Mouse (Mus musculus) ovary, postnatal 10 days (tissue): ENCODE measurements around the gene Galns.
A peak's percentile ranks its signal among the peaks of the same experiment; 100 is the strongest.
"Not testable (repeated sequence)": the region's sequence is repeated elsewhere in the genome, so short reads cannot be mapped to it uniquely, and the experiment has no call there.

Experiments
- DNase-seq: peaks from one replicate; pipeline ENCODE4 v3.0.0; 2022; ENCODE audit warnings: low spot score

Galns gene

DNA sequence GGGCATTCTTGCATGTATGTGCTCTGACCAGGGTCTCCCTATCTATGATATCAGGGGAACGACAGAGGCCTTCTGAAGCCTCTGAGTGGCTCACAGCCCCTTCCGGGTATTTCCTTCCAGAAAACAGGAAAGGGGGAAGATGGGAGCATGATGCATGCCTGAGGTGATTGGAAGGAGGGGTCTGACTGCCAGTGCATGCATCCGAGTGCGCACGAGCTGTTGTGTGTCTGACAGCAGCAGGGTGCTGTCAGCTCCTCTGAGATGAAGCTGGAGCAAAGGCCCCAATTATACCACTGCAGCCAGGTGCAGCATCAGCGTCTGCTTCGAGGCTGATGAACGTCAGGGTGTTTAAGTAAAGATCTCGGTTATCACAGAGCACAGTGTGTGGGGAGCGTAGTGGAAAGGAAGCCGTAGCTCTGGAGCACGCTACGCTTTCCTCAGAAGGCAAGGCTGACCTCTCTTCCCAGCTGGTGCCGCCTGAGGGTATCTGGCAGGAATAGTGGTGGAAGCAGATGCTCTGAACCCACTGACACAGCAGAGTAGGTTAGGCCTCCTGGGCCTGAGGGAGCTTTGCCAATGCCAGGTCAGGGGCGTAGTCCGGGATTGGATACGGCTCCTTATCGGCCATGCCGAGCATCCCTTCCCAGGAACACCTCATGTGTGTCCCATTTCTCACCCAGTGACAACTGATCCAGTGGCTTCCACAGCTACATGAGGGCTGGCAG is 17.3 kb downstream of the Galns start:
- no peak for DNase-seq

DNA sequence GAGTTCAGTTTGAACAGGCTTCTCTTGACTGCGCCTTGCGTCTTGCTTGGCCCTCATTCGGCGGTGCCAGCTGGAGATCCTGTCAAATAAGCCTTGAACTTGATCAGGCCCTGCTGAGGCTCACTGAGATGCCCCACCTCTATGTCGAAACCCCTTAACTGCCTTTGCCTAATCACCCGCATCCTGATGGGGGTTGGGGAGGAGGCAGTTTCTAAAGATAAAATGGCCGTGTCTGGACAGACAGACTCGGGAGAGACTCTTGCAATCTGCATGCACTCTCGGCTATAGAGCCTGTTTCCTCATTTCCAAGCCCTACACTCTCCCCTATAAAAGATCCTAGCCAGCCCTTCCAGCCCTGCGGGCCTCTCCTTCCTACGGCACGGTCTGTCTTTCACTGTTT is 18.0 kb downstream of the Galns start:
- no peak for DNase-seq

DNA sequence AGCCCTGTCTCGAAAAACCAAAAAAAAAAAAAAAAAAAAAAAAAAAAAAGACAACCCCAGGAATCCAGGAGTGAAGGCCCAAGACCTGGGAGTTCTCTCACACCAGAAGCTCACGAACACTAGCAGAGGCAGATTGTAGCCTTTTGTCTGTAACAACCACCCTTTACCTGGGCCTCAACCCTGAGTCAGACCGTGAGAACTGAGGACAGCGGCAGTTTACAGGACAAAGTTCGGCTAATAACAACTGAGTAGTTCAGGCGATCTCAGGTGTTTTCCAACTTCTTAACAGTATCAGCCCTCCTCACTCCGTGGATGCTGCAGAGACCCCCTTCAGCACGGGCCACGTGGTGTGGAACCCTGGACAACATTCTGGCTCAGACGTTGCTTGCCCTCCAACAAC is 24.5 kb downstream of the Galns start:
- no peak for DNase-seq

GRCm38 (mm10) chr8:122586171-122586570 is 25.1 kb downstream of the Galns start:
- no peak for DNase-seq

DNA sequence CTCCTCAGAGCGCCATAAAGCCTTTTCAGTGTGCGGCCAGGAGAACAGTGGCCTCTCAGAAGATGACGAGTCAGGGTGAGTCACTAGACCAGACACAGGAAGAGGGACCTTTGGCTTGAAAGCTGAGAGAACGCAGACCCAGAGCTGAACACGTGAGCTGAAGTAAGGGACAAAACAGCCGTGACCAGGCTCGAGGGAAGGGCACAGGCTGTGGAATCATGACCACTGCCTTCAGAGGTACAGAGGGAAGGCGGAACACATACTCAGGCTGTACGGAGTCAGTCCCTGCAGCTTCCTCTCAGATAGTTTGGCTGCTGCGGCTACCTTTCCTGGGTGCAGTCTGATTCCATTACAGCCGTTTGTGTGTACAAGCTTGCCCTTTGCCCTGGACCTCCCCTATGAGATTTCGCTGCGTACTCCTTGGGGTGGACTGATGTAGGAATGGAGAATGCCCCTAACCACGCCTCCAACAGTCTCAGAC is 25.8 kb downstream of the Galns start:
- DNase-seq = no peak

GRCm38 (mm10) chr8:122584981-122585380 is 26.3 kb downstream of the Galns start:
- DNase-seq = no peak

GRCm38 (mm10) chr8:122580926-122581325 is 30.3 kb downstream of the Galns start:
- DNase-seq = no peak

- no peak for DNase-seq
Measured at GRCm38 (mm10) chr8:122579196-122579595, 32.1 kb downstream of the Galns start.

DNA sequence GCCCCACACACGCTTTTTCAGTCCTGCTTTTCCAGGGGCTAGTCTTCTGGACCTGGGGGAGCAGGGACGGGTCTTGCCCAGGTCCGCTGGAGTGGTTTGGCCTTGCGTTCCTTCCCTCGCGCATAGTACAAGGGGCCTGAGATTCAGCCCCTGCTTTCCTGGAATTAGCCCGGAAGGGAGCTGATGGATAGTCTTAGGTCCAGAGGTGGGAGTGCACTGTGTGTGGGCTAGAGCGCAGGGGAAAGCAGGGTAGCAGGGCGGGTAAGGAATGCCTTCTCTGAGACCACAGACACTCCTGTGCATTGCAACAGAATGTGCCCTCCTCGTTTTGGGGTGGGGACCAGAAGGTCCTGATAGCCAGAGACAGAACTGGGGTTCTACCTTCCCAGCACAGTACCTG is 34.1 kb downstream of the Galns start:
- no peak for DNase-seq

DNA sequence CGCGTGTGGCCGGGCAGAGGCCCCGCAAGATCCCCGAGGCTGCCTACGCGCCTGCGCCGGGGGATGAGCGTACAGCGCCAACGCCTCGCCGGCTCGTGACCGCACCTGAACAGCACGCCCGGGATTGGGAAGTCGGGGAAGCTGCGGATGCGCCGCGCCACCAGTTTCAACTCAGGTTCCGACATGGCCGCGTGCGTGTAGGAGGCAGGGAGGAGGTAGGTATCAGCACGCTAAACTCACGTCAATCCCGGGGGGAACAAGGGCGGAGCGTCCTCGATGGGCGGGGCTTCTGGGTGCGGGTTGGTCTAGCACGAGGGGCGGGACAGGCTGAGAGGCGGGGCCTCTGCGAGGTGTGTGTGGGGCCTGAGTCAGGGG is 34.6 kb downstream of the Galns start, which contains the start of gene Aprt:
Gene Aprt (minus strand): TSS at position 262 of the 375 bp plus-strand sequence.
- peak; percentile 83 for DNase-seq

- no peak for DNase-seq
Measured at GRCm38 (mm10) chr8:122575735-122576647, 35.3 kb downstream of the Galns start.

- DNase-seq = no peak
Measured at GRCm38 (mm10) chr8:122575286-122575685, 36.0 kb downstream of the Galns start.

DNA sequence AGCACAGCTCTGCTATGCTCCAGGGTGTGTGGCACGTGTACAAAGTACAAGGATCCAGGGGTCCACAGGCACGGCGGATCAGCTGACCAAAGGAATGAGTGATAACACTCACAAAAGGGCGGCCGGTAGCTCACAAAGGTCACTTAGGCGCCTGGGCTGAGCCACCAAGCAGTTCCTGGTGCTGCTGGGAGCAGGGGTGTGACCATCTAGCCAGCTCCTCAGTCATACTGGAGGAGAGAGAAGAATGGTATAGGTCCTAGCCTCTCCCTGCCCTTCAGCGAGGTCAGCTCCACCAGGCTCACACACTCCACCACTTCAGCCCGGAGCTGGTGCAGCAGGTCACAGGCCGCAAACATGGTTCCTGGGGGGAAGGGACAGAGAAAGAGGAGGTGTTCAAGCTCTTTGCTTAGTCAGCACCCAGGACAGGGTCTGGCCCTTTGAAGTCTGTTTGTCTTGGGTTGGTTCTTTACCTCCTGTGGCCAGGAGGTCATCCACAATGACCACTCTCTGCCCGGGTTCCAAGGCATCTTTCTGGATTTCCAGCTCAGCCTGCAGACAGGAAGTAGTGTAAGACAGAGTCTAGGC is 36.5 kb downstream of the Galns start:
- no peak for DNase-seq

- DNase-seq = no peak
Measured at GRCm38 (mm10) chr8:122574264-122574663, 37.0 kb downstream of the Galns start.

GRCm38 (mm10) chr8:122573577-122573976 is 37.7 kb downstream of the Galns start:
- DNase-seq = no peak

DNA sequence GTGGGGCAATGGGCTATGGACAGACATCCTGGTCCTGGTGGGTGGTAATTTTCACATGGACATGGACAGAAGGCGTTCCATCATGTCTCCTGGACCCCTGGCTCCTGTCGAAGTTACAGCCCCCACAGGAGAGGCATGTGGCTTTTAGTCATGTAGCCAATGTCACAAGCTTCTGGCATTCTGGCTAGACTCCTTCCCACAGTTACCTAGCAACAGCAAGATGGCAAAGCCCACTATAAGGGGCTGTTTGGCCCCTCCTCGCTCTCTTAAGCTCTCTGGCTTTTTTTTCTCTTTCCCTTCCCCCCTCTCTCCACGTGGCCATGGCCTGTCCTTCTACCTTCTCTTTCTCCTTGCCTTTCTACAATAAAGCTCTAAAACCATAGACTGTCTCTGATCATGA is 38.1 kb downstream of the Galns start:
- not testable (repeated sequence) for DNase-seq

DNA sequence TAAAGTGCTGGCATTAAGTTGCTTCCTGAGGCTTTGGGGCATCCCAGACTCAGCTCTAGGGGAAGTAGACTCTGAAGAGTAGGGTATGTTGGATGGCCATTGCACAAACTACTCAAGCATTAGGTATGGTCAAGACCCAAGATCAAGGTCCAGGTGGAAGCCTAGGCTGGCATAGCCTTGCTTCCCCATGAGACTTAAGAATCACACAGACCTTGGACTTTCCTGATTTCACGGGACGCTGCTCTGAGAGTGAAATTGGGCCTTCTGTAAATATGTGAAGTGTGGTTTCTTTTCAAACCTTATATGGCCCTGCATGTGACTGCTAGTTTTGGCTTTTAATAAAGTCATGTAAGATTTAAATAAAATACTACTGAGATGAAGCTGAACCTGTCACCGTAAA is 38.5 kb downstream of the Galns start:
- no peak for DNase-seq

- DNase-seq = no peak
Measured at GRCm38 (mm10) chr8:122571750-122572267, 39.5 kb downstream of the Galns start.

DNA sequence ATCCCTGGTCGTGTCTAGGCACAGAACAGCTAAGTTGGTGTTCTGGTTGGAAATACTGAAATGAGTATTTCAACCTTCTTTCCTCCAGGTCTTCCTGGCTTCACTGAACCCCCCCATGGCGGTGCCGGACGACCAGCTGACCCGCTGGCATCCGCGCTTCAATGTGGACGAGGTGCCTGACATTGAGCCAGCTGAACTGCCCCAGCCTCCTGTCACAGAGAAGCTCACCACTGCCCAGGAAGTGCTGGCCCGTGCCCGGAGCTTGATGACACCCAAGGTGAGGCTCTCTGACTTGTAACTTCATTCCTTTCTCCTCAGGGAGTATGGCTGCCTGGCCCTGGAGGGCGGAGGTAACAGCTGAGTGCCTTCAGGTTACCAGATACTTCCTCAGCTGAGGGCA is 40.1 kb downstream of the Galns start:
- no peak for DNase-seq

- no peak for DNase-seq
Measured at GRCm38 (mm10) chr8:122569996-122570395, 41.3 kb downstream of the Galns start.

- no peak for DNase-seq
Measured at GRCm38 (mm10) chr8:122569329-122569728, 41.9 kb downstream of the Galns start.

- no peak for DNase-seq
Measured at GRCm38 (mm10) chr8:122568881-122569309, 42.4 kb downstream of the Galns start.
